Mouse (Mus musculus) 3134 (cell line): ENCODE results near the gene Tjp3.
A peak's percentile ranks its signal among the peaks of the same experiment; 100 is the strongest.

ENCODE experiments used
- DNase-seq: peaks from one replicate; pipeline ENCODE4 v3.0.0-alpha.2; 2011; ENCODE audit warnings: low spot score; ENCODE audit not compliant: insufficient read length; ENCODE audit errors: extremely low read depth

Tjp3 gene

GRCm38 (mm10) chr10:81319741-81320549 is 28.6 kb upstream of the Tjp3 start:
- DNase-seq = no peak

- DNase-seq = no peak
Measured at GRCm38 (mm10) chr10:81319330-81319699, 27.9 kb upstream of the Tjp3 start.

- no peak for DNase-seq
Measured at GRCm38 (mm10) chr10:81318589-81319329, 27.4 kb upstream of the Tjp3 start.

GRCm38 (mm10) chr10:81317273-81317672 is 25.9 kb upstream of the Tjp3 start:
- DNase-seq = no peak

- DNase-seq = no peak
Measured at GRCm38 (mm10) chr10:81316338-81317060, 25.1 kb upstream of the Tjp3 start.

GRCm38 (mm10) chr10:81315587-81315986 is 24.2 kb upstream of the Tjp3 start:
- DNase-seq = no peak

GRCm38 (mm10) chr10:81314201-81314600 is 22.8 kb upstream of the Tjp3 start:
- DNase-seq = no peak

- no peak for DNase-seq
Measured at GRCm38 (mm10) chr10:81313581-81313980, 22.2 kb upstream of the Tjp3 start.

- no peak for DNase-seq
Measured at GRCm38 (mm10) chr10:81309571-81309970, 18.2 kb upstream of the Tjp3 start.

GRCm38 (mm10) chr10:81306837-81307682 is 15.7 kb upstream of the Tjp3 start:
- no peak for DNase-seq

- DNase-seq = no peak
Measured at GRCm38 (mm10) chr10:81306173-81306668, 14.8 kb upstream of the Tjp3 start.

- no peak for DNase-seq
Measured at GRCm38 (mm10) chr10:81305663-81306062, 14.3 kb upstream of the Tjp3 start.

- DNase-seq = peak; percentile 53
Measured at GRCm38 (mm10) chr10:81304597-81305238, 13.3 kb upstream of the Tjp3 start.

- DNase-seq = no peak
Measured at GRCm38 (mm10) chr10:81303761-81304160, 12.4 kb upstream of the Tjp3 start.

GRCm38 (mm10) chr10:81303258-81303657 is 11.9 kb upstream of the Tjp3 start:
- no peak for DNase-seq

GRCm38 (mm10) chr10:81302781-81303218 is 11.4 kb upstream of the Tjp3 start:
- DNase-seq = no peak

- no peak for DNase-seq
Measured at GRCm38 (mm10) chr10:81302288-81302687, 10.9 kb upstream of the Tjp3 start.

- no peak for DNase-seq
Measured at GRCm38 (mm10) chr10:81301321-81301720, 9.9 kb upstream of the Tjp3 start.

- no peak for DNase-seq
Measured at GRCm38 (mm10) chr10:81300352-81300907, 9.0 kb upstream of the Tjp3 start.
